Comparison of ENCODE assay signal across 25 mouse cellular contexts in genomic region chr11:60845415-60845814, GRCm38 (mm10). TPM values are rescaled to one million over a fixed set of nuclear protein-coding genes. Genes with fewer than 3 reads are reported as not detected.
DNase-seq lines count a peak whose midpoint lies in the region; ATAC-seq lines count a peak whose summit lies in the region.
"Had no signal": no experiment of that assay in that cellular context is flagged by ENCODE, and none has a peak within 500 bp of the region (broad histone marks: within the 10 kb centered on the region; RNA-seq: fewer than 3 reads in every experiment).

No protein-coding gene starts in this region.

- H3K79me2 ChIP-seq in macrophage (ENCODE audit: inconsistent target) = peaks cover 32% of the 10 kb centered on the region; the same call in 1 of the 2 replicates

- H3K4me2 ChIP-seq in limb, embryonic 13.5 days (replicated peaks) = no peak overlapping the region
- H3K4me2 ChIP-seq: embryonic facial prominence, embryonic 12.5 days; forebrain, embryonic 12.5 days; heart, embryonic 13.5 days; hindbrain, embryonic 12.5 days; hindbrain, embryonic 15.5 days had no signal

- no peak overlapping the region for H3K27ac ChIP-seq in limb, embryonic 13.5 days
- no peak overlapping the region for H3K27ac ChIP-seq in limb, embryonic 10.5 days
- H3K27ac ChIP-seq in macrophage = 0 out of 2 replicates have a peak overlapping the region, but pooled peaks have one; percentile 7
- H3K27ac ChIP-seq: embryonic facial prominence, embryonic 12.5 days; forebrain, embryonic 12.5 days; heart, adult 2 months; heart, embryonic 10.5 days; heart, embryonic 13.5 days; hindbrain, embryonic 12.5 days; hindbrain, embryonic 15.5 days had no signal

- no peak overlapping the region for H3K4me3 ChIP-seq in limb, embryonic 13.5 days
- H3K4me3 ChIP-seq in limb, embryonic 10.5 days = no peak overlapping the region
- H3K4me3 ChIP-seq in macrophage (ENCODE audit: inconsistent target) = no peak overlapping the region
- H3K4me3 ChIP-seq: embryonic facial prominence, embryonic 12.5 days; erythroblast, embryonic 14.5 days; forebrain, embryonic 12.5 days; heart, adult 2 months; heart, embryonic 10.5 days; heart, embryonic 13.5 days; hindbrain, embryonic 12.5 days; hindbrain, embryonic 15.5 days had no signal

- peaks cover 53% of the 10 kb centered on the region for H3K36me3 ChIP-seq in limb, embryonic 13.5 days
- H3K36me3 ChIP-seq in limb, embryonic 10.5 days = peaks cover 48% of the 10 kb centered on the region
- peaks cover 22% of the 10 kb centered on the region; the same call in 1 of the 2 replicates for H3K36me3 ChIP-seq in macrophage (ENCODE audit: inconsistent target)

- H3K9me3 ChIP-seq in limb, embryonic 13.5 days = no peaks in the 10 kb centered on the region
- no peaks in the 10 kb centered on the region for H3K9me3 ChIP-seq in limb, embryonic 10.5 days (replicated peaks)
- H3K9me3 ChIP-seq: embryonic facial prominence, embryonic 12.5 days; forebrain, embryonic 12.5 days; heart, embryonic 10.5 days; heart, embryonic 13.5 days; hindbrain, embryonic 12.5 days; hindbrain, embryonic 15.5 days had no signal

- H3K27me3 ChIP-seq in limb, embryonic 13.5 days = no peaks in the 10 kb centered on the region
- H3K27me3 ChIP-seq in limb, embryonic 10.5 days (ENCODE audit: low read depth, poor library complexity, severe bottlenecking) = no peaks in the 10 kb centered on the region
- H3K27me3 ChIP-seq: embryonic facial prominence, embryonic 12.5 days; forebrain, embryonic 12.5 days; heart, embryonic 13.5 days; hindbrain, embryonic 12.5 days; hindbrain, embryonic 15.5 days had no signal

- no peaks in the 10 kb centered on the region for H3K4me1 ChIP-seq in limb, embryonic 13.5 days
- H3K4me1 ChIP-seq in limb, embryonic 10.5 days = no peaks in the 10 kb centered on the region
- H3K4me1 ChIP-seq: embryonic facial prominence, embryonic 12.5 days; forebrain, embryonic 12.5 days; hindbrain, embryonic 12.5 days; hindbrain, embryonic 15.5 days had no signal

- 82% methylated on average over 5 of the region's 5 CpGs for WGBS in limb, embryonic 13.5 days
- 92% methylated on average over 5 of the region's 5 CpGs for WGBS in limb, embryonic 10.5 days
- WGBS in macrophage (ENCODE audit: missing documents) = 96% methylated on average over 5 of the region's 5 CpGs

- peak overlapping the region; percentile 37; the same call in 1 of the 2 replicates for H3K9ac ChIP-seq in limb, embryonic 13.5 days
- H3K9ac ChIP-seq: embryonic facial prominence, embryonic 12.5 days; forebrain, embryonic 12.5 days; forebrain, postnatal 0 days; heart, embryonic 13.5 days; hindbrain, embryonic 12.5 days; hindbrain, embryonic 15.5 days had no signal

- ATAC-seq in limb, embryonic 13.5 days (ENCODE audit: low FRiP score, low read depth) = no peak
- ATAC-seq: CD4-positive, CD25-positive, alpha-beta regulatory T cell, adult 4 months; forebrain, postnatal 0 days; intestine, postnatal 0 days had no signal

- DNase-seq in gastrocnemius, adult 18-20 months (ENCODE audit: low spot score) = peak; percentile 20
- DNase-seq in gastrocnemius, postnatal 25 days = no peak
- DNase-seq in limb, embryonic 10.5 days (ENCODE audit: low spot score) = no peak
- no peak for DNase-seq in embryo, embryonic 10 days (ENCODE audit: low spot score)
- DNase-seq: adrenal gland, adult 2 months; adrenal gland, postnatal 14 days; cerebellum, adult 11-12 months; cerebellum, adult 8-10 months; cerebellum, postnatal 10 days; cerebellum, postnatal 36 days; forebrain, postnatal 0 days; gastrocnemius, postnatal 14 days; heart, adult 2 months; heart, postnatal 14 days had no signal

RNA-seq across cellular contexts. Expression of gene Dhrs7b, which starts 15.0 kb away (rescaled TPM):
- 10 to 100 TPM; 21.0 to 21.5 TPM for total RNA-seq in gastrocnemius, adult 18-20 months (2021)
- 10 to 100 TPM; 19.1 to 22.0 TPM for total RNA-seq in gastrocnemius, postnatal 25 days (2021)
- polyA plus RNA-seq in limb, embryonic 13.5 days (2015; fragmentation: Nextera tagmentation; extraction: Ambion mirVana) = 34.8 and 36.7 TPM in 2 replicates
- 26.5 and 29.6 TPM in 2 replicates for polyA plus RNA-seq in limb, embryonic 10.5 days (2016; fragmentation: Nextera tagmentation; extraction: Ambion mirVana)
- total RNA-seq in macrophage (2018; cell fraction: chromatin; rRNA removed) = 10 to 100 TPM in 5 of 26 experiments, 1 to 10 TPM in 21; 1.1 to 13.4 (median 6.5) TPM
- 10 to 100 TPM; 10.9 to 21.8 (median 17.9) TPM for total RNA-seq in macrophage (2018; cell fraction: cytosol; rRNA removed)
- 10 to 100 TPM in 16 of 26 experiments, 1 to 10 TPM in 10; 3.4 to 20.5 (median 11.3) TPM for total RNA-seq in macrophage (2018; cell fraction: nucleus; rRNA removed)
- polyA plus RNA-seq in macrophage (2018) = 13.5 to 24.5 TPM (median 13.5 TPM) in 3 replicates

RNA-seq across cellular contexts. Expression of gene Tmem11, which starts 33.7 kb away (rescaled TPM):
- total RNA-seq in gastrocnemius, adult 18-20 months (2021) = 10 to 100 TPM; 41.0 to 42.9 TPM
- 10 to 100 TPM; 34.0 TPM for total RNA-seq in gastrocnemius, postnatal 25 days (2021)
- 62.3 and 67.1 TPM in 2 replicates for polyA plus RNA-seq in limb, embryonic 13.5 days (2015; fragmentation: Nextera tagmentation; extraction: Ambion mirVana)
- polyA plus RNA-seq in limb, embryonic 10.5 days (2016; fragmentation: Nextera tagmentation; extraction: Ambion mirVana) = 75.9 and 78.4 TPM in 2 replicates
- total RNA-seq in macrophage (2018; cell fraction: chromatin; rRNA removed) = 10 to 100 TPM in 11 of 26 experiments, 1 to 10 TPM in 15; 4.6 to 15.0 (median 9.0) TPM
- 10 to 100 TPM; 14.3 to 34.9 (median 24.2) TPM for total RNA-seq in macrophage (2018; cell fraction: cytosol; rRNA removed)
- 10 to 100 TPM in 18 of 26 experiments, 1 to 10 TPM in 8; 6.1 to 25.8 (median 14.1) TPM for total RNA-seq in macrophage (2018; cell fraction: nucleus; rRNA removed)
- 18.3 to 26.9 TPM (median 20.6 TPM) in 3 replicates for polyA plus RNA-seq in macrophage (2018)

RNA-seq across cellular contexts. Expression of gene Shmt1, which starts 33.9 kb away (rescaled TPM):
- 10 to 100 TPM; 10.6 to 13.9 TPM for total RNA-seq in gastrocnemius, adult 18-20 months (2021)
- 10 to 100 TPM in 1 of 2 experiments, 1 to 10 TPM in 1; 9.1 to 12.2 TPM for total RNA-seq in gastrocnemius, postnatal 25 days (2021)
- polyA plus RNA-seq in limb, embryonic 13.5 days (2015; fragmentation: Nextera tagmentation; extraction: Ambion mirVana) = 47.9 and 52.2 TPM in 2 replicates
- polyA plus RNA-seq in limb, embryonic 10.5 days (2016; fragmentation: Nextera tagmentation; extraction: Ambion mirVana) = 106 and 124 TPM in 2 replicates
- 1 to 10 TPM in 23 of 26 experiments, under 1 TPM in 2, not detected in 1; 0.62 to 7.6 (median 4.6) TPM for total RNA-seq in macrophage (2018; cell fraction: chromatin; rRNA removed)
- total RNA-seq in macrophage (2018; cell fraction: cytosol; rRNA removed) = 1 to 10 TPM in 23 of 26 experiments, under 1 TPM in 3; 0.68 to 3.3 (median 1.6) TPM
- 1 to 10 TPM in 20 of 26 experiments, under 1 TPM in 6; 0.63 to 9.0 (median 1.9) TPM for total RNA-seq in macrophage (2018; cell fraction: nucleus; rRNA removed)
- polyA plus RNA-seq in macrophage (2018) = 1.6 to 3.9 TPM (median 2.6 TPM) in 3 replicates
- polyA plus RNA-seq: erythroblast, embryonic 14.5 days had no signal

Comparison
In these comparisons a context has a peak if more than half of its experiments do, and no peak if none do; other contexts are left out.
1. RNA of gene Shmt1, which starts 33.9 kb away (polyA plus RNA-seq): 106 to 124 TPM in limb, embryonic 10.5 days and 47.9 to 52.2 TPM in limb, embryonic 13.5 days; 1.6 to 3.9 TPM in macrophage; every median in the first group is over 10 times any median in the second.